ENCODE assay signal across 11 mouse cellular contexts in genomic region chr2:132221611-132222073, GRCm38 (mm10). TPM values are rescaled to one million over a fixed set of nuclear protein-coding genes. Genes with fewer than 3 reads are reported as not detected.
DNase-seq lines count a peak whose midpoint lies in the region; ATAC-seq and TF ChIP-seq lines count a peak whose summit lies in the region.
"Had no signal": no experiment of that assay in that cellular context is flagged by ENCODE, and none has a peak within 500 bp of the region (broad histone marks: within the 10 kb centered on the region; RNA-seq: fewer than 3 reads in every experiment).

No protein-coding gene starts in this region.

- peak; percentile 24 for DNase-seq in layer of hippocampus, adult 9-10 months (ENCODE audit: low spot score)
- no peak for DNase-seq in layer of hippocampus, postnatal 25 days (ENCODE audit: extremely low spot score in 1 of 2, low spot score in 1 of 2)
- DNase-seq in brain, embryonic 14.5 days (ENCODE audit: low read depth), result peak; percentile 18
- peak; percentile 15 to 68 for DNase-seq in right cerebral cortex, postnatal 36 days (ENCODE audit: low spot score in 2 of 2)
- no peak for DNase-seq in MN1 (ENCODE audit: low spot score)
- DNase-seq: liver, embryonic 13.5 days had no signal

- ATAC-seq in heart, embryonic 16.5 days (replicated peaks; ENCODE audit: extremely low read depth, insufficient read depth, low FRiP score), result no peak
- no peak for ATAC-seq in kidney, embryonic 15.5 days (replicated peaks; ENCODE audit: low FRiP score)

- no peaks in the 10 kb centered on the region for H3K27me3 ChIP-seq in heart, embryonic 16.5 days (ENCODE audit: control insufficient read depth, insufficient read depth, low read length)
- H3K27me3 ChIP-seq in kidney, embryonic 15.5 days, result no peaks in the 10 kb centered on the region
- H3K27me3 ChIP-seq: liver, embryonic 13.5 days; neural tube, embryonic 13.5 days; stomach, embryonic 15.5 days had no signal

- no peak for TF ChIP-seq POLR2A in brain, embryonic 14.5 days (IDR thresholded peaks at IDR 0.05; ENCODE audit: borderline replicate concordance, extremely low read depth, insufficient read depth, insufficient read length, poor library complexity, severe bottlenecking)

- H3K27ac ChIP-seq in heart, embryonic 16.5 days (ENCODE audit: low read length), result no peak overlapping the region
- H3K27ac ChIP-seq in kidney, embryonic 15.5 days, result no peak overlapping the region
- H3K27ac ChIP-seq: hindbrain, embryonic 14.5 days; liver, embryonic 13.5 days; neural tube, embryonic 13.5 days; stomach, embryonic 15.5 days had no signal

- H3K9me3 ChIP-seq in heart, embryonic 16.5 days (replicated peaks; ENCODE audit: control insufficient read depth, low read length), result no peaks in the 10 kb centered on the region
- H3K9me3 ChIP-seq in kidney, embryonic 15.5 days (replicated peaks), result no peaks in the 10 kb centered on the region
- H3K9me3 ChIP-seq: liver, embryonic 13.5 days; neural tube, embryonic 13.5 days; stomach, embryonic 15.5 days had no signal

- peak overlapping the region; percentile 32; the same call in 1 of the 2 replicates for H3K4me2 ChIP-seq in heart, embryonic 16.5 days (ENCODE audit: low read depth, low read length)
- H3K4me2 ChIP-seq in kidney, embryonic 15.5 days, result no peak overlapping the region
- H3K4me2 ChIP-seq: hindbrain, embryonic 14.5 days; liver, embryonic 13.5 days; neural tube, embryonic 13.5 days; stomach, embryonic 15.5 days had no signal

- no peaks in the 10 kb centered on the region for H3K4me1 ChIP-seq in heart, embryonic 16.5 days (ENCODE audit: control insufficient read depth, insufficient read depth, low read length)
- 0 out of 2 replicates have a peak, but pooled peaks cover 2% of the 10 kb centered on the region for H3K4me1 ChIP-seq in kidney, embryonic 15.5 days
- H3K4me1 ChIP-seq: liver, embryonic 13.5 days; neural tube, embryonic 13.5 days; stomach, embryonic 15.5 days had no signal

- H3K36me3 ChIP-seq in heart, embryonic 16.5 days (ENCODE audit: control insufficient read depth, insufficient read depth), result no peaks in the 10 kb centered on the region
- H3K36me3 ChIP-seq in kidney, embryonic 15.5 days, result no peaks in the 10 kb centered on the region
- H3K36me3 ChIP-seq: liver, embryonic 13.5 days; neural tube, embryonic 13.5 days; stomach, embryonic 15.5 days had no signal

- H3K9ac ChIP-seq in heart, embryonic 16.5 days (ENCODE audit: low read length), result no peak overlapping the region
- H3K9ac ChIP-seq in kidney, embryonic 15.5 days, result no peak overlapping the region
- H3K9ac ChIP-seq: hindbrain, embryonic 14.5 days; liver, embryonic 13.5 days; neural tube, embryonic 13.5 days; stomach, embryonic 15.5 days had no signal

- no peak overlapping the region for H3K4me3 ChIP-seq in heart, embryonic 16.5 days (ENCODE audit: low read length)
- H3K4me3 ChIP-seq in kidney, embryonic 15.5 days (replicated peaks), result no peak overlapping the region
- H3K4me3 ChIP-seq: liver, embryonic 13.5 days; neural tube, embryonic 13.5 days; stomach, embryonic 15.5 days had no signal

- 30% methylated on average over 11 of the region's 11 CpGs for WGBS in heart, embryonic 16.5 days
- 48% methylated on average over 11 of the region's 11 CpGs for WGBS in kidney, embryonic 15.5 days

- no peak for TF ChIP-seq CTCF in brain, embryonic 14.5 days (IDR thresholded peaks at IDR 0.05; ENCODE audit: borderline replicate concordance, extremely low read depth, insufficient read depth, insufficient read length)

RNA-seq across cellular contexts. Expression of gene Tmem230, which starts 26.0 kb away (rescaled TPM):
- total RNA-seq in layer of hippocampus, postnatal 25 days (2021), result 10 to 100 TPM; 27.4 to 29.6 TPM
- polyA plus RNA-seq in brain, embryonic 14.5 days (2012; rRNA removed), result 56.9 and 77.4 TPM in 2 replicates
- 37.3 and 46.5 TPM in 2 replicates for polyA plus RNA-seq in heart, embryonic 16.5 days (2015; fragmentation: Nextera tagmentation; extraction: Ambion mirVana)
- polyA plus RNA-seq in kidney, embryonic 15.5 days (2015; fragmentation: Nextera tagmentation; extraction: Ambion mirVana), result 44.3 and 45.8 TPM in 2 replicates

RNA-seq across cellular contexts. Expression of gene Pcna, which starts 31.5 kb away (rescaled TPM):
- total RNA-seq in layer of hippocampus, postnatal 25 days (2021), result 10 to 100 TPM; 47.4 to 50.8 TPM
- polyA plus RNA-seq in brain, embryonic 14.5 days (2012; rRNA removed), result 158 and 255 TPM in 2 replicates
- 151 and 206 TPM in 2 replicates for polyA plus RNA-seq in heart, embryonic 16.5 days (2015; fragmentation: Nextera tagmentation; extraction: Ambion mirVana)
- 263 and 284 TPM in 2 replicates for polyA plus RNA-seq in kidney, embryonic 15.5 days (2015; fragmentation: Nextera tagmentation; extraction: Ambion mirVana)

RNA-seq across cellular contexts. Expression of gene Cds2, which starts 41.3 kb away (rescaled TPM):
- 100 to 1,000 TPM; 228 to 237 TPM for total RNA-seq in layer of hippocampus, postnatal 25 days (2021)
- polyA plus RNA-seq in brain, embryonic 14.5 days (2012; rRNA removed), result 39.5 and 59.5 TPM in 2 replicates
- 24.6 and 28.2 TPM in 2 replicates for polyA plus RNA-seq in heart, embryonic 16.5 days (2015; fragmentation: Nextera tagmentation; extraction: Ambion mirVana)
- 19.8 and 30.2 TPM in 2 replicates for polyA plus RNA-seq in kidney, embryonic 15.5 days (2015; fragmentation: Nextera tagmentation; extraction: Ambion mirVana)

Comparison
In these comparisons a context has a peak if more than half of its experiments do, and no peak if none do; other contexts are left out.
1. DNase-seq: peak in layer of hippocampus, adult 9-10 months (single experiment), brain, embryonic 14.5 days (single experiment) and right cerebral cortex, postnatal 36 days (2 of 2); none in layer of hippocampus, postnatal 25 days (0 of 2) and MN1 (single experiment).